Mouse (Mus musculus): Measurements from ENCODE around the gene Mief2. TPM values are rescaled to one million over a fixed set of nuclear protein-coding genes. Genes with fewer than 3 reads are reported as not detected.

The Mief2 gene
- polyA plus RNA-seq, 1 experiment = 7.1 TPM

GRCm38 (mm10) chr11:60727392-60728140 is 632 bp upstream of the Mief2 start:
- H3K4me3 ChIP-seq (ENCODE audit: low read depth, low read length) = peak overlapping the region; percentile 42
- no peaks in the 10 kb centered on the region for H3K36me3 ChIP-seq (ENCODE audit: control insufficient read depth, insufficient read depth, low read length, poor library complexity, severe bottlenecking)
- no peaks in the 10 kb centered on the region for H3K4me1 ChIP-seq (ENCODE audit: control insufficient read depth, insufficient read depth, low read length)
- no peak overlapping the region for H3K27ac ChIP-seq (ENCODE audit: insufficient read depth, low read length)
- peak overlapping the region; percentile 82 for H3K9ac ChIP-seq (ENCODE audit: low read depth, poor library complexity, severe bottlenecking)
- TF ChIP-seq CTCF (IDR thresholded peaks at IDR 0.05; ENCODE audit: low read depth, low read length) (no peak), EP300 (IDR thresholded peaks at IDR 0.05; ENCODE audit: insufficient read depth, low read depth, low read length) (no peak), POLR2A (IDR thresholded peaks at IDR 0.05; ENCODE audit: insufficient read depth, low read length) (no peak)
- no peaks in the 10 kb centered on the region for H3K27me3 ChIP-seq (ENCODE audit: control insufficient read depth, insufficient read depth, low read length, poor library complexity, severe bottlenecking)
- H3K9me3 ChIP-seq (replicated peaks; ENCODE audit: control insufficient read depth, insufficient read depth, low read length, poor library complexity, severe bottlenecking) = no peaks in the 10 kb centered on the region

- no peaks in the 10 kb centered on the region for H3K9me3 ChIP-seq (replicated peaks; ENCODE audit: control insufficient read depth, insufficient read depth, low read length, poor library complexity, severe bottlenecking)
- no peak overlapping the region for H3K27ac ChIP-seq (ENCODE audit: insufficient read depth, low read length)
- H3K4me1 ChIP-seq (ENCODE audit: control insufficient read depth, insufficient read depth, low read length) = no peaks in the 10 kb centered on the region
- no peaks in the 10 kb centered on the region for H3K27me3 ChIP-seq (ENCODE audit: control insufficient read depth, insufficient read depth, low read length, poor library complexity, severe bottlenecking)
- no peak overlapping the region for H3K9ac ChIP-seq (ENCODE audit: low read depth, poor library complexity, severe bottlenecking)
- TF ChIP-seq CTCF (IDR thresholded peaks at IDR 0.05; ENCODE audit: low read depth, low read length) = no peak
- no peak for TF ChIP-seq EP300 (IDR thresholded peaks at IDR 0.05; ENCODE audit: insufficient read depth, low read depth, low read length)
- TF ChIP-seq POLR2A (IDR thresholded peaks at IDR 0.05; ENCODE audit: insufficient read depth, low read length) = no peak
- H3K36me3 ChIP-seq (ENCODE audit: control insufficient read depth, insufficient read depth, low read length, poor library complexity, severe bottlenecking) = no peaks in the 10 kb centered on the region
- H3K4me3 ChIP-seq (ENCODE audit: low read depth, low read length) = no peak overlapping the region
Measured at GRCm38 (mm10) chr11:60729217-60729641, 1.0 kb downstream of the Mief2 start.

GRCm38 (mm10) chr11:60730169-60730568 is 2.0 kb downstream of the Mief2 start:
- TF ChIP-seq EP300 (IDR thresholded peaks at IDR 0.05; ENCODE audit: insufficient read depth, low read depth, low read length) (no peak), POLR2A (IDR thresholded peaks at IDR 0.05; ENCODE audit: insufficient read depth, low read length) (no peak), CTCF (IDR thresholded peaks at IDR 0.05; ENCODE audit: low read depth, low read length) (no peak)
- no peaks in the 10 kb centered on the region for H3K9me3 ChIP-seq (replicated peaks; ENCODE audit: control insufficient read depth, insufficient read depth, low read length, poor library complexity, severe bottlenecking)
- no peaks in the 10 kb centered on the region for H3K36me3 ChIP-seq (ENCODE audit: control insufficient read depth, insufficient read depth, low read length, poor library complexity, severe bottlenecking)
- H3K9ac ChIP-seq (ENCODE audit: low read depth, poor library complexity, severe bottlenecking) = no peak overlapping the region
- H3K4me1 ChIP-seq (ENCODE audit: control insufficient read depth, insufficient read depth, low read length) = no peaks in the 10 kb centered on the region
- no peak overlapping the region for H3K4me3 ChIP-seq (ENCODE audit: low read depth, low read length)
- no peak overlapping the region for H3K27ac ChIP-seq (ENCODE audit: insufficient read depth, low read length)
- no peaks in the 10 kb centered on the region for H3K27me3 ChIP-seq (ENCODE audit: control insufficient read depth, insufficient read depth, low read length, poor library complexity, severe bottlenecking)

DNA sequence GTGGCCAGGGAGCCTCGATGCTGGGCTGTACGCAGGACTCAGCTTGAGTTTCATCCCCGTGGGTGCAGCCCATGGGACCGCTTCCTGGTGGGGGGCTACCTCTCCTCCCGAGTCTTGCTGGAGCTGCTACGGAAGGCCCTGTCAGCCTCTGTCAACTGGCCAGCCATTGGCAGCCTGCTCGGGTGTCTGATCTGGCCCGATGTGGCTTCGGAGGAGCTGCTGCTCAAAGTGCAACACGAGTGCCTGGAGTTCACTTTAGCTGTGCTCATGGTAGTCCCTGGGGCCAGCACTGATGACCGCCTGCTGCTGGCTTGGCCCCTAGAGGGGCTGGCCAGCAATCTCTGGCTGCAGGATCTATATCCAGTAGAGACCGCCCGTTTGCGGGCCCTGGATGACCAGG is 3.1 kb downstream of the Mief2 start:
- no peaks in the 10 kb centered on the region for H3K36me3 ChIP-seq (ENCODE audit: control insufficient read depth, insufficient read depth, low read length, poor library complexity, severe bottlenecking)
- 0 out of 2 replicates have a peak overlapping the region, but pooled peaks have one; percentile 18 for H3K9ac ChIP-seq (ENCODE audit: low read depth, poor library complexity, severe bottlenecking)
- no peak overlapping the region for H3K27ac ChIP-seq (ENCODE audit: insufficient read depth, low read length)
- peak overlapping the region; percentile 31 for H3K4me3 ChIP-seq (ENCODE audit: low read depth, low read length)
- no peaks in the 10 kb centered on the region for H3K9me3 ChIP-seq (replicated peaks; ENCODE audit: control insufficient read depth, insufficient read depth, low read length, poor library complexity, severe bottlenecking)
- no peaks in the 10 kb centered on the region for H3K4me1 ChIP-seq (ENCODE audit: control insufficient read depth, insufficient read depth, low read length)
- no peaks in the 10 kb centered on the region for H3K27me3 ChIP-seq (ENCODE audit: control insufficient read depth, insufficient read depth, low read length, poor library complexity, severe bottlenecking)
- TF ChIP-seq EP300 (IDR thresholded peaks at IDR 0.05; ENCODE audit: insufficient read depth, low read depth, low read length) (no peak), CTCF (IDR thresholded peaks at IDR 0.05; ENCODE audit: low read depth, low read length) (no peak), POLR2A (IDR thresholded peaks at IDR 0.05; ENCODE audit: insufficient read depth, low read length) (no peak)

GRCm38 (mm10) chr11:60734206-60734605 is 6.0 kb downstream of the Mief2 start:
- Histone ChIP-seq H3K9me3 (replicated peaks; ENCODE audit: control insufficient read depth, insufficient read depth, low read length, poor library complexity, severe bottlenecking) (no peaks in the 10 kb centered on the region), H3K4me3 (ENCODE audit: low read depth, low read length) (no peak overlapping the region), H3K27me3 (ENCODE audit: control insufficient read depth, insufficient read depth, low read length, poor library complexity, severe bottlenecking) (no peaks in the 10 kb centered on the region), H3K9ac (ENCODE audit: low read depth, poor library complexity, severe bottlenecking) (no peak overlapping the region), H3K36me3 (ENCODE audit: control insufficient read depth, insufficient read depth, low read length, poor library complexity, severe bottlenecking) (no peaks in the 10 kb centered on the region), H3K4me1 (ENCODE audit: control insufficient read depth, insufficient read depth, low read length) (no peaks in the 10 kb centered on the region), H3K27ac (ENCODE audit: insufficient read depth, low read length) (no peak overlapping the region)
- TF ChIP-seq POLR2A (IDR thresholded peaks at IDR 0.05; ENCODE audit: insufficient read depth, low read length) = no peak
- no peak for TF ChIP-seq CTCF (IDR thresholded peaks at IDR 0.05; ENCODE audit: low read depth, low read length)
- no peak for TF ChIP-seq EP300 (IDR thresholded peaks at IDR 0.05; ENCODE audit: insufficient read depth, low read depth, low read length)

DNA sequence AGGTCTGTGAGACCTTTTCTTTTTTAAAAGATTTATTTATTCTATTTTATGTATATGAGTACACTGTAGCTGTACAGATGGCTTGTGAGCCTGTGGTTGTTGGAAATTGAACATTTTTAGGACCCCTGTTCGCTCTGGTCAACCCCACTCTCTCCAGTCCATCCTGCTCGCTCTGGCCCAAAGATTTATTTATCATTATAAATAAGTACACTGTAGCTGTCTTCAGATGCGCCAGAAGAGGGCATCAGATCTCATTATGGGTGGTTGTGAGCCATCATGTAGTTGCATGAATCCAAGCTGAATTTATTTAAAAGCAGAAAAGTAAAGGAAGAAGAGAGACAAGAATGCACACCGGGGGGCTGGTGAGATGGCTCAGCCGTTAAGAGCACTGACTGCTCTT is 7.0 kb downstream of the Mief2 start:
- H3K36me3 ChIP-seq (ENCODE audit: control insufficient read depth, insufficient read depth, low read length, poor library complexity, severe bottlenecking) = no peaks in the 10 kb centered on the region
- no peak overlapping the region for H3K4me3 ChIP-seq (ENCODE audit: low read depth, low read length)
- no peak overlapping the region for H3K27ac ChIP-seq (ENCODE audit: insufficient read depth, low read length)

More for the DNA sequence above, 7.0 kb downstream of the Mief2 start:
- H3K9me3 ChIP-seq (replicated peaks; ENCODE audit: control insufficient read depth, insufficient read depth, low read length, poor library complexity, severe bottlenecking) = no peaks in the 10 kb centered on the region
- no peak for TF ChIP-seq CTCF (IDR thresholded peaks at IDR 0.05; ENCODE audit: low read depth, low read length)
- no peak for TF ChIP-seq EP300 (IDR thresholded peaks at IDR 0.05; ENCODE audit: insufficient read depth, low read depth, low read length)
- no peak for TF ChIP-seq POLR2A (IDR thresholded peaks at IDR 0.05; ENCODE audit: insufficient read depth, low read length)
- H3K4me1 ChIP-seq (ENCODE audit: control insufficient read depth, insufficient read depth, low read length) = no peaks in the 10 kb centered on the region
- H3K27me3 ChIP-seq (ENCODE audit: control insufficient read depth, insufficient read depth, low read length, poor library complexity, severe bottlenecking) = no peaks in the 10 kb centered on the region
- no peak overlapping the region for H3K9ac ChIP-seq (ENCODE audit: low read depth, poor library complexity, severe bottlenecking)

Data from ES-Bruce4 (cell line).